Mouse (Mus musculus) heart, embryonic 16.5 days (tissue): ENCODE measurements around the gene Slc25a1. TPM values are rescaled to one million over a fixed set of nuclear protein-coding genes. Genes with fewer than 3 reads are reported as not detected.
"Not testable (repeated sequence)": the region's sequence is repeated elsewhere in the genome, so short reads cannot be mapped to it uniquely, and the experiment has no call there.

Experiments used
- ATAC-seq: fragments of 200-750 bp; cut with Nextera tagmentation; replicated peaks from 2 replicates; pipeline ENCODE4 v1.8.0; 2017; ENCODE audit warnings: moderate number of reproducible peaks; ENCODE audit not compliant: insufficient read depth, low FRiP score; ENCODE audit errors: extremely low read depth
- H3K27ac ChIP-seq: fragments of 300-500 bp; sonication (generic); 2 replicates; pipeline ENCODE4 v1.5.1; 2014; ENCODE audit warnings: mild to moderate bottlenecking, low read length, control low read depth, moderate library complexity
- H3K27me3 ChIP-seq: fragments of 300-500 bp; sonication (generic); 2 replicates; pipeline ENCODE4 v1.6.1; 2014; ENCODE audit warnings: low read length, mixed read lengths; ENCODE audit not compliant: control insufficient read depth, insufficient read depth
- H3K36me3 ChIP-seq: fragments of 300-500 bp; sonication (generic); 2 replicates; pipeline ENCODE4 v1.6.1; 2014; ENCODE audit not compliant: control insufficient read depth, insufficient read depth
- H3K4me1 ChIP-seq: fragments of 300-500 bp; sonication (generic); 2 replicates; pipeline ENCODE4 v1.6.1; 2014; ENCODE audit warnings: low read length, mixed read lengths; ENCODE audit not compliant: control insufficient read depth, insufficient read depth
- H3K4me2 ChIP-seq: fragments of 300-500 bp; sonication (generic); 2 replicates; pipeline ENCODE4 v1.6.1; 2014; ENCODE audit warnings: low read depth, mild to moderate bottlenecking, control low read depth, low read length
- H3K4me3 ChIP-seq: fragments of 300-500 bp; sonication (generic); 2 replicates; pipeline ENCODE4 v1.5.1; 2014; ENCODE audit warnings: mild to moderate bottlenecking, control low read depth, low read length
- H3K9ac ChIP-seq: fragments of 300-500 bp; sonication (generic); 2 replicates; pipeline ENCODE4 v1.6.1; 2014; ENCODE audit warnings: low read length, control low read depth
- H3K9me3 ChIP-seq: fragments of 300-500 bp; sonication (generic); replicated peaks from 2 replicates; pipeline ENCODE4 v1.6.1; 2016; ENCODE audit warnings: low read length; ENCODE audit not compliant: control insufficient read depth
- WGBS: fragments of 180-500 bp; shearing (Covaris S2); extraction: QIAGEN DNeasy Blood & Tissue Kit; methylation state at CpG from one replicate; pipeline ENCODE4 v1.1.7; 2014; 5-methylcytosine and 5-hydroxymethylcytosine counted together
- polyA plus RNA-seq: library from polyadenylated mRNA; unstranded; fragments of >200 nt; fragmentation: Nextera tagmentation; extraction: Ambion mirVana; gene quantifications from 2 replicates; pipeline ENCODE4 v1.2.1, GENCODE M21; 2015

Slc25a1 gene
- 27.2 and 27.9 TPM in 2 replicates for polyA plus RNA-seq

DNA sequence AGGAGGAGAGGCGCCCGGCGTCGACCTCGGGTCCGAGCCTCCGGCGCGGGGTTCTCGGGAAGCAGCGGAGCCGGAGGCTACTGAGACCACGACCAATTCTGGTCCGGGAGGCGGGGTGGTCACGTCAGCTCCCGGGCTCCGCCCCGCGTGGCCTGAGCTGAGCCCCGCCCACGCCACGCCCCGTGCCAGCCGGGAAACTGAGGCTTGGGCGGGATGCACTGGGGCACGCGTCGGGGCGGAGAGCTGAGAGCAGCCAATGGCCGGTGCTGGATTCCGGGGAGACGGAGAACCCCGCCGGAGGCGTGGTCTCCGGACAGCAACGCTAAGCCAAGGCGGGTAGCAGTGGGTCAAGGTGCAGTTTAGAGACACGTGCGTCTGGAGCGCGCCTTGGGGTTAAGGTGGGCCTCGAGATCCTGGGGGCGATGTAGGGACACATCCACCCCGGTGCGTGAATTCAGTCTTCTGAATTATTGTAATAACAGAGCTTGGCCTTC, at the start of gene Slc25a1:
Gene Slc25a1, minus strand, starts transcription at position 133 of the 494 bp plus-strand sequence.
- H3K4me2 ChIP-seq, result peak within 1 kb of the TSS; percentile 99
- H3K9ac ChIP-seq, result peak within 1 kb of the TSS; percentile 90
- peak within 1 kb of the TSS; percentile 93 for H3K4me3 ChIP-seq
- no peaks in the 10 kb centered on the region for H3K9me3 ChIP-seq
- peak within 1 kb of the TSS; percentile 78 for H3K27ac ChIP-seq
- no peaks in the 10 kb centered on the region; the same call in 1 of the 2 replicates for H3K4me1 ChIP-seq
- under 1% methylated on average over 47 of the region's 47 CpGs for WGBS
- H3K36me3 ChIP-seq, result peaks cover 7% of the 10 kb centered on the region
- ATAC-seq, result peak; percentile 76
- no peaks in the 10 kb centered on the region for H3K27me3 ChIP-seq

DNA sequence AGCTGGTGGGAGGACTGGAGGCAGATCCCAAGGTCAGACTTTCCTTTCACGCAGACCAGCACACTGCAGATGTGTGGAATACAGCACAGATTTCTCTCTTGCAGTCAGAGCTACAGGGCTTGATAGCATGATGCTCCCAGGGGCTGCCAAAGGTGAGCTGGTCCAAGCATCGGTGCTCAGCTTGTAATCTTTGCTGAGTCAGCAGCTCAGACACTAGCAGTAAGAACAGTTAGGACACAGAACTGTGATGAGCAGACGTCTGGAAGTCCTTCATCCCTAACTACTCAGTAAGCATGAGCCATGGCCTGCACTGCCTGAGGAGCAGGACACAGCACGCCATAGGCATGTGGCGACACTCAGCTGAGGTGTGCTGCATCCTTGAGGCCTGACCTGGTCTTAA, 43.8 kb upstream of the Slc25a1 start:
- no peaks in the 10 kb centered on the region for H3K9me3 ChIP-seq
- ATAC-seq, result no peak
- no peaks in the 10 kb centered on the region for H3K4me1 ChIP-seq
- H3K4me2 ChIP-seq, result no peak overlapping the region
- no peak overlapping the region for H3K27ac ChIP-seq
- H3K36me3 ChIP-seq, result no peaks in the 10 kb centered on the region
- no peak overlapping the region for H3K9ac ChIP-seq
- no peak overlapping the region for H3K4me3 ChIP-seq
- no peaks in the 10 kb centered on the region for H3K27me3 ChIP-seq
- WGBS, result 65% methylated on average over 5 of the region's 5 CpGs

DNA sequence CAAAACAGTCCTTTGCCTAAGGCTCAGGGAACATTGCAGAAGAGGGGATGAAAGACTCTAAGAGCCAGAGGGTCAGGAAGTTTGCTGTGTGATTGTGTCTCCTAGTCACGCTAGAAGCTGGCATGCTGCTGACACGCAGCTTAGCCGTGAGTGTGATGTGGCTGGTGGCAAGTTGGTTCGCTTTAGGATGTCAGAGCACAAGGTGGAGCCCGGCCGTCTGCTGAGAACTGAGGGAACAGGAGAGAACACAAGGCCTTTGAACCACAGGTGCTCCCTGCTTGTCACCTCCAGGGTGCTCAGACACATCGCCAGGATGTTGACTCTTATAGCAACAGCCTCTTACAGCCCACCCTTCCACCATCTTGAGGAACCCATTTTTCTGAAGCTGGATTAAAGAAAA, 34.1 kb upstream of the Slc25a1 start:
- no peaks in the 10 kb centered on the region for H3K4me1 ChIP-seq
- H3K4me3 ChIP-seq, result no peak overlapping the region
- H3K27me3 ChIP-seq, result no peaks in the 10 kb centered on the region
- H3K27ac ChIP-seq, result no peak overlapping the region
- no peak overlapping the region for H3K4me2 ChIP-seq
- H3K9ac ChIP-seq, result no peak overlapping the region
- 68% methylated on average over 7 of the region's 7 CpGs for WGBS
- ATAC-seq, result no peak
- H3K36me3 ChIP-seq, result no peaks in the 10 kb centered on the region
- no peaks in the 10 kb centered on the region for H3K9me3 ChIP-seq

- not testable (repeated sequence) for ATAC-seq, H3K9ac ChIP-seq, H3K9me3 ChIP-seq, H3K36me3 ChIP-seq, H3K4me1 ChIP-seq, H3K4me2 ChIP-seq, H3K4me3 ChIP-seq, H3K27ac ChIP-seq, H3K27me3 ChIP-seq
- WGBS, result 92% methylated on average over 17 of the region's 17 CpGs
These were observed 28.1 kb upstream of the Slc25a1 start for GRCm38 (mm10) chr16:17956052-17956638.

- Histone ChIP-seq H3K27ac (no peak overlapping the region), H3K27me3 (no peaks in the 10 kb centered on the region), H3K9ac (no peak overlapping the region), H3K4me1 (no peaks in the 10 kb centered on the region), H3K9me3 (0 out of 2 replicates have a peak, but pooled peaks cover 2% of the 10 kb centered on the region), H3K36me3 (no peaks in the 10 kb centered on the region), H3K4me3 (no peak overlapping the region), H3K4me2 (no peak overlapping the region)
- ATAC-seq, result no peak
- WGBS, result 84% methylated on average over 3 of the region's 4 CpGs
These were observed 23.6 kb upstream of the Slc25a1 start for GRCm38 (mm10) chr16:17951618-17952017.

- ATAC-seq, result no peak
- Histone ChIP-seq H3K4me2 (no peak overlapping the region), H3K9ac (no peak overlapping the region), H3K9me3 (no peaks in the 10 kb centered on the region), H3K27me3 (no peaks in the 10 kb centered on the region), H3K4me1 (no peaks in the 10 kb centered on the region), H3K27ac (no peak overlapping the region), H3K36me3 (no peaks in the 10 kb centered on the region), H3K4me3 (no peak overlapping the region)
- WGBS, result 64% methylated on average over 4 of the region's 4 CpGs
These were observed 22.0 kb upstream of the Slc25a1 start for GRCm38 (mm10) chr16:17950068-17950467.

DNA sequence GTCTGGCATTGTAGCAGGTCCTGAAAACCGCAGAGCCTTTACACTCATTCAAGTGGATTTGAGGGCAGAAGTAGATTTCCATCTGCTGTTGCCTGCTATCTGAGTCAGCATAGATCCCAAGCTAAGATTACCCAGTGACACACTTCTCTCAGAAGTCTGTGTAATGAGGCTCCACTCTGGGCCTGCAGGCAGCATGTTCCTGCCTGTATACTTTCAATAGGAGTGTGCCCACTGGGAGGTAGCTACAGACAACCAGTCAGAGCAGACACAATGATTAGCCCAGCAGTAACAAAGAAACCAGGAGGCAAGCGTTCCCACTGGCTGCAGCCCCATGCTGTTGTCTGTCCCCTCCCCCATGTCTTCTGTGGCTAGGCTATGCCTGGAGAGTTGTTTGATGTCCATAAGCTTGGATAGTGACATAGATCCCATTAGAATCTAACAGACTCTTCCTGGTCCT, 21.4 kb upstream of the Slc25a1 start:
- no peak overlapping the region for H3K9ac ChIP-seq

DNA sequence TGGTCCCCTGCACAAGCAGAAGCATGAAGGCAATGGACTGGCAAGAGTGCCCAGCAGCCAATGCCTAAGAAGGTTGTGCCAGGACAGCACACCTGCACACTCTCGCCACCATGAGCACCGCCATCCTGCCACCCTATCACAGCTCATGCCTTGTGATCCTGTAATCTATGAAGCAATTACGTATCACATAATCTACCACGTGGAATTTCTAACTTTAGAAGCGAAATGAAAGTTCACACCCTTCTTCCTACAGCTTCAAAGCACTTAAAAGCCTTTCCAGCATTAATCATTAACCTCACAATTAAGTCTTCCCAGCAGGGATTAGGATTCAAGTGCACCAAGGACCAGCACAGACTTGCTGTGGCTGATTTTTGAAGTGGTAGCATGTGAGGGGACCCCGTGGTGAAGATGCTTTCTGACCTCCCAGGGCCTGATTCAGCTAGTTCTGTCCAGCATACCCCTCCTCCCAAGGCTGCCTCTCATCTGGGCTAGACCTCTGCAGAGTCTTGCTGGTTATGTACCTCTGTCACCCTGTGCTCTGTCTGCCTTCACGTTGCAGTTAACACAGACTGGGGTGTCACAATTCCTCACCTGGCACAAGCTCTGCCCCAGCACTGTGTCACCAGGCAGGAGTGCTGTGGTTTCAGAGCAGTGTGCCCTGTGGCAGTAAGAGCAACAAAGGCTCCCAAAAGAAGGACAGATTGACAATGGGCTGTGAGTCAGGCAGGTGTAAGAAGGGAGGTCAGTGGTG, 17.2 kb upstream of the Slc25a1 start:
- Histone ChIP-seq H3K4me3 (no peak overlapping the region), H3K4me2 (no peak overlapping the region), H3K27ac (no peak overlapping the region), H3K27me3 (no peaks in the 10 kb centered on the region), H3K9ac (no peak overlapping the region), H3K9me3 (no peaks in the 10 kb centered on the region), H3K36me3 (no peaks in the 10 kb centered on the region), H3K4me1 (no peaks in the 10 kb centered on the region)
- ATAC-seq, result no peak
- WGBS, result 49% methylated on average over 7 of the region's 7 CpGs

More for the DNA sequence above, 21.4 kb upstream of the Slc25a1 start:
- Histone ChIP-seq H3K4me3 (no peak overlapping the region), H3K9me3 (no peaks in the 10 kb centered on the region), H3K4me1 (no peaks in the 10 kb centered on the region), H3K27ac (no peak overlapping the region), H3K27me3 (no peaks in the 10 kb centered on the region), H3K4me2 (no peak overlapping the region), H3K36me3 (no peaks in the 10 kb centered on the region)
- 0 out of 2 replicates have a peak, but pooled peaks have one; percentile 18 for ATAC-seq
- 43% methylated on average over 2 of the region's 2 CpGs for WGBS

- H3K4me2 ChIP-seq, result no peak overlapping the region
- H3K4me1 ChIP-seq, result no peaks in the 10 kb centered on the region
- 62% methylated on average over 8 of the region's 8 CpGs for WGBS
- H3K36me3 ChIP-seq, result no peaks in the 10 kb centered on the region
- no peaks in the 10 kb centered on the region for H3K9me3 ChIP-seq
- ATAC-seq, result no peak
- no peaks in the 10 kb centered on the region for H3K27me3 ChIP-seq
- no peak overlapping the region for H3K9ac ChIP-seq
- H3K4me3 ChIP-seq, result no peak overlapping the region
- H3K27ac ChIP-seq, result no peak overlapping the region
These were observed 15.4 kb upstream of the Slc25a1 start for GRCm38 (mm10) chr16:17943466-17943865.
